Mouse (Mus musculus): ENCODE results near the gene Grip1.

DNA sequence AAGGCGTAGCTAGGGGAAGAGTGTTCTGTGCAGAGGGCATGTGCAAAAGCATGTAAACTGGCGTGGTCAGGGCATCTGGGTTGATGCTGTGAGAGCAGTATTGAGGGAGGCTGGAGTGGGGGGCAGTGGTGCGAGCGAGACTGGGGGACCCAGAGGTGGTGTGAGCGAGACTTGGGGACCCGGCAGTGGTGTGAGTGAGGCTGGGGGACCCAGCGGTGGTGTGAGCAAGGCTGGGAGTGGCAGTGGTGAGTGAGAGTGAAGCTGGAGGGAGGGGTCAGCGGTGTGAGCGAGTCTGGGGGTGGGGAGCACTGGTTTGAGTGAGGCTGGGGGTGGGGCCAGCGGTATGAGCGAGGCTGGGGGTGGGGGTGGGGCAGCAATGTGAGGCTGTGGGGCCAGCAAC lies 386.0 kb downstream of the Grip1 start:
- TF ChIP-seq CTCF (IDR thresholded peaks at IDR 0.05) = no peak
- no peak for TF ChIP-seq EP300 (IDR thresholded peaks at IDR 0.05)
